Mouse (Mus musculus) CH12.LX (cell line): ENCODE results near the gene Wasf3. TPM values are rescaled to one million over a fixed set of nuclear protein-coding genes. Genes with fewer than 3 reads are reported as not detected.
A peak's percentile ranks its signal among the peaks of the same experiment; 100 is the strongest.

ENCODE experiments used
- DNase-seq: peaks from one replicate; pipeline ENCODE4 v3.0.0-alpha.2; 2013; ENCODE audit errors: extremely low read depth
- H3K27ac ChIP-seq: 2 replicates; pipeline ENCODE4 v1.5.1; 2012; ENCODE audit warnings: low read depth, mild to moderate bottlenecking, control low read depth, moderate library complexity; ENCODE audit not compliant: insufficient read depth
- H3K27me3 ChIP-seq: replicated peaks from 2 replicates; pipeline ENCODE3; 2012; ENCODE audit warnings: inconsistent platforms
- H3K36me3 ChIP-seq, 2 experiments: replicated peaks in 1 of 2; 2 replicates each; pipeline versions ENCODE3 to v1.6.1; 2012; ENCODE audit warnings: inconsistent platforms in 1 of 2, low read length in 1 of 2, mild to moderate bottlenecking in 1 of 2, mixed read lengths in 1 of 2, moderate library complexity in 1 of 2; ENCODE audit not compliant: control insufficient read depth in 1 of 2, insufficient read depth in 1 of 2
- H3K4me1 ChIP-seq, 2 experiments: 2 replicates each; pipeline ENCODE4 v1.6.1; 2012; ENCODE audit warnings: inconsistent platforms in 1 of 2, moderate library complexity in 1 of 2; ENCODE audit not compliant: insufficient read depth in 2 of 2, control insufficient read depth in 1 of 2
- H3K4me2 ChIP-seq: 2 replicates; pipeline ENCODE4 v1.6.1; 2012; ENCODE audit warnings: low read depth, mild to moderate bottlenecking, control low read depth; ENCODE audit not compliant: poor library complexity, insufficient read depth, severe bottlenecking
- H3K4me3 ChIP-seq, 3 experiments: fragments of 150-350 bp in 1 of 3; sonication (generic) in 1 of 3; replicated peaks in 1 of 3; 2 replicates each; pipeline versions ENCODE3 to v1.5.1; 2011 to 2012; ENCODE audit warnings: low read depth in 2 of 3, low read length in 2 of 3, mild to moderate bottlenecking in 2 of 3, moderate library complexity in 2 of 3, control low read depth in 1 of 3, improper control_type of control experiment in 1 of 3, inconsistent platforms in 1 of 3, mixed read lengths in 1 of 3; ENCODE audit not compliant: poor library complexity in 1 of 3
- H3K79me2 ChIP-seq: replicated peaks from 2 replicates; pipeline ENCODE4 v1.6.1; 2012; ENCODE audit warnings: mild to moderate bottlenecking, moderate library complexity; ENCODE audit not compliant: control insufficient read depth, poor library complexity, insufficient read depth, severe bottlenecking; ENCODE audit errors: extremely low read depth
- H3K9ac ChIP-seq: 2 replicates; pipeline ENCODE4 v1.6.1; 2012; ENCODE audit warnings: low read depth, mild to moderate bottlenecking, control low read depth, moderate library complexity; ENCODE audit not compliant: insufficient read depth
- H3K9me3 ChIP-seq: replicated peaks from 2 replicates; pipeline ENCODE3; 2012; ENCODE audit warnings: low read length, inconsistent platforms, mixed read lengths
- BHLHE40 ChIP-seq: IDR thresholded peaks from 2 replicates; pipeline ENCODE4 v1.6.1; 2011; ENCODE audit warnings: mild to moderate bottlenecking, low read depth, low read length, improper control_type of control experiment
- CHD2 ChIP-seq: IDR thresholded peaks from 2 replicates; pipeline ENCODE4 v1.6.1; 2011; ENCODE audit warnings: low read length, improper control_type of control experiment
- CTCF ChIP-seq, 2 experiments: IDR thresholded peaks in 1 of 2; conservative IDR thresholded peaks in 1 of 2; 2 replicates each; pipeline ENCODE4 v1.5.1; 2011 to 2012; ENCODE audit warnings: low read depth in 2 of 2, low read length in 2 of 2, improper control_type of control experiment in 1 of 2, inconsistent platforms in 1 of 2, mild to moderate bottlenecking in 1 of 2, moderate library complexity in 1 of 2
- EP300 ChIP-seq: IDR thresholded peaks from 2 replicates; pipeline ENCODE4 v1.6.1; 2011; ENCODE audit warnings: low read length, improper control_type of control experiment
- ETS1 ChIP-seq: conservative IDR thresholded peaks from 2 replicates; pipeline ENCODE4 v1.6.1; 2012; ENCODE audit warnings: low read depth, mild to moderate bottlenecking, inconsistent platforms, low read length, improper control_type of control experiment, moderate library complexity
- GABPA ChIP-seq: IDR thresholded peaks from 2 replicates; pipeline ENCODE4 v1.6.1; 2012; ENCODE audit warnings: low read depth, low read length, improper control_type of control experiment, inconsistent platforms; ENCODE audit not compliant: insufficient replicate concordance
- JUND ChIP-seq: conservative IDR thresholded peaks from 2 replicates; pipeline ENCODE4 v1.6.1; 2011; ENCODE audit warnings: low read depth, low read length, improper control_type of control experiment
- KAT2A ChIP-seq: IDR thresholded peaks from 2 replicates; pipeline ENCODE4 v1.6.1; 2012; ENCODE audit warnings: low read length, improper control_type of control experiment, inconsistent platforms; ENCODE audit not compliant: insufficient replicate concordance
- MAX ChIP-seq: IDR thresholded peaks from 2 replicates; pipeline ENCODE4 v1.6.1; 2011; ENCODE audit warnings: low read length, improper control_type of control experiment
- MAZ ChIP-seq: IDR thresholded peaks from 2 replicates; pipeline ENCODE4 v1.6.1; 2012; ENCODE audit warnings: low read depth, mild to moderate bottlenecking, inconsistent platforms, low read length, improper control_type of control experiment, moderate library complexity
- MEF2A ChIP-seq: IDR thresholded peaks from 2 replicates; pipeline ENCODE4 v1.6.1; 2014; ENCODE audit warnings: low read depth, mild to moderate bottlenecking, inconsistent platforms, low read length, improper control_type of control experiment, borderline replicate concordance
- MXI1 ChIP-seq: IDR thresholded peaks from 2 replicates; pipeline ENCODE4 v1.6.1; 2011; ENCODE audit warnings: mild to moderate bottlenecking, low read depth, low read length, improper control_type of control experiment
- MYC ChIP-seq: IDR thresholded peaks from 2 replicates; pipeline ENCODE4 v1.6.1; 2011; ENCODE audit warnings: low read depth, mild to moderate bottlenecking, improper control_type of control experiment, low read length
- POLR2AphosphoS2 ChIP-seq: IDR thresholded peaks from 2 replicates; pipeline ENCODE4 v1.6.1; 2011; ENCODE audit warnings: low read depth, low read length, improper control_type of control experiment
- RAD21 ChIP-seq: IDR thresholded peaks from 2 replicates; pipeline ENCODE4 v1.6.1; 2011; ENCODE audit warnings: low read depth, mild to moderate bottlenecking, low read length, improper control_type of control experiment, moderate library complexity
- SIN3A ChIP-seq: IDR thresholded peaks from 2 replicates; pipeline ENCODE4 v1.6.1; 2012; ENCODE audit warnings: low read length, improper control_type of control experiment, inconsistent platforms
- TBP ChIP-seq: conservative IDR thresholded peaks from 2 replicates; pipeline ENCODE4 v1.6.1; 2011; ENCODE audit warnings: low read depth, low read length, improper control_type of control experiment
- TCF12 ChIP-seq: IDR thresholded peaks from 2 replicates; pipeline ENCODE4 v1.6.1; 2014; ENCODE audit warnings: low read depth, mild to moderate bottlenecking, inconsistent platforms, low read length, improper control_type of control experiment
- UBTF ChIP-seq: IDR thresholded peaks from 2 replicates; pipeline ENCODE4 v1.6.1; 2012; ENCODE audit warnings: low read depth, mild to moderate bottlenecking, inconsistent platforms, low read length, improper control_type of control experiment, moderate library complexity
- ZNF384 ChIP-seq: IDR thresholded peaks from 2 replicates; pipeline ENCODE4 v1.6.1; 2012; ENCODE audit warnings: low read depth, low read length, improper control_type of control experiment, inconsistent platforms
- dilution Hi-C: fragments of 300-500 bp; cut with MboI; formaldehyde crosslinking; loops from 2 replicates; pipeline ENCODE4 v1.14.3; 2020; ENCODE audit warnings: low sequenced_read_pairs; ENCODE audit not compliant: extremely low pct_unique_long_range_greater_than_20kb, extremely low pct_ligation_motif_present
- in situ Hi-C: fragments of 300-500 bp; cut with MboI; formaldehyde crosslinking; loops from 3 replicates; pipeline ENCODE4 v1.14.3; 2019; ENCODE audit warnings: low sequenced_read_pairs, low pct_ligation_motif_present, low pct_unique_long_range_greater_than_20kb, mixed read lengths
- polyA plus RNA-seq: library from polyadenylated mRNA; unstranded; fragments of >175 nt; gene quantifications from 2 replicates; pipeline ENCODE4 v1.2.1, GENCODE M21; 2012; ENCODE audit warnings: low read depth; ENCODE audit not compliant: insufficient read length
- total RNA-seq, 2 experiments: library from RNA; depleted of rRNA; stranded (reverse); fragments of 300-350 nt in 1 of 2; fragments of >200 nt in 1 of 2; gene quantifications; 2 replicates each; pipeline ENCODE4 v1.2.3; 2012 to 2014

Gene Wasf3
- total and polyA plus RNA-seq, 3 experiments: not detected

DNA sequence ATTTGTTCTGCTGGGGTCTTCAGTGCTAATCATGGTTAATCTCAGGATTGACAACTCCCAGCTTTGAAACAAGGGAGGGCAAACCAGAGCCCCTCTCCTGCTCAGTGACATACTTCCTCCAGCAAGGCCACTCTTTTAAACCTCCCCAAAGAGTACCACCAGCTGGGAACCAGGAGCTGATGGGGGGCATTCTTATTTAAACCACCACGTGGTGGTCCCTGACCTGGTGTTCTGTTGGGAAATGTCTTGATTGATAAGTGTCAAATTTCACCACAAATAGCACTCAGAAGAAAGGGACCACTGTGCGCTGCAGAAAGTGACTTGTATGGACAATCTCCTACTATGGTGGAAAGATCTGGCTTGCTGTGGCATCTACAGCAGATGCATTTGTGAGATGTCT is 19.1 kb downstream of the Wasf3 start:
- Histone ChIP-seq H3K4me3 (no peak overlapping the region), H3K4me1 (peaks cover 0 to 2% of the 10 kb centered on the region in 2 experiments; a peak in 1 of 4 replicates), H3K79me2 (no peaks in the 10 kb centered on the region), H3K27ac (no peak overlapping the region), H3K9ac (no peak overlapping the region), H3K9me3 (peaks cover 2% of the 10 kb centered on the region), H3K36me3 (no peaks in the 10 kb centered on the region), H3K27me3 (peaks cover 27% of the 10 kb centered on the region)
- in situ Hi-C loops (no loop called here), dilution Hi-C loops (no loop called here)
- no peak for DNase-seq
- no peak for TF ChIP-seq RAD21
- no peak for TF ChIP-seq MAX
- no peak for TF ChIP-seq CHD2
- no peak for TF ChIP-seq JUND
- TF ChIP-seq CTCF (conservative IDR thresholded peaks at IDR 0.05 in 1 of 2, IDR thresholded peaks at IDR 0.05 in 1 of 2; ENCODE audit: low read depth in 2 of 2, low read length in 2 of 2): no peak
- no peak for TF ChIP-seq ETS1
- no peak for TF ChIP-seq KAT2A
- TF ChIP-seq ZNF384: no peak
- no peak for TF ChIP-seq MXI1
- TF ChIP-seq MEF2A: no peak
- TF ChIP-seq SIN3A: no peak
- TF ChIP-seq MAZ: no peak
- no peak for TF ChIP-seq MYC
- no peak for TF ChIP-seq GABPA
- TF ChIP-seq, all 38 proteins: peak for 0
- no peak overlapping the region for H3K4me2 ChIP-seq

DNA sequence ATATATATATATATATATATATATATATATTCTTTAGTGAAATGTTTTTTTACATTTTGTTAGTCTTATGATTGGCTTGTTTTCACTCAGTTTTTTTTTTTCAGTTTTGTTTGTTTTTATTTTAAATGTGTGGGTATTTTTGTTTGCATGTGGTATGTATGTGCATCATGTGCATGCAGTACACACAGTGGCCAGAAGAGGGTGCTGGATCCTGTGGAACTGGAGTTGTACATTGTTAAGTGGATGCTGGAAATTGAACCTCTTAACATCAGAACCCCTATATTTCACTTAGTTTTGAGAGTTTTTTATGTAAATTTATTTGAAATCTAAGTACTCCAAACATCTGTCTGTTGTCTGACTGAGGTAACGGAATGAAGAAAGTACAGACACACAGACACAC is 21.3 kb downstream of the Wasf3 start:
- H3K4me2 ChIP-seq: no peak overlapping the region
- no peaks in the 10 kb centered on the region for H3K36me3 ChIP-seq
- no peak overlapping the region for H3K9ac ChIP-seq
- in situ Hi-C loops (no loop called here), dilution Hi-C loops (no loop called here)
- H3K79me2 ChIP-seq: no peaks in the 10 kb centered on the region
- DNase-seq: no peak
- TF ChIP-seq UBTF: no peak
- TF ChIP-seq EP300: no peak
- TF ChIP-seq CTCF (conservative IDR thresholded peaks at IDR 0.05 in 1 of 2, IDR thresholded peaks at IDR 0.05 in 1 of 2; ENCODE audit: low read depth in 2 of 2, low read length in 2 of 2): peak; percentile 16 to 32; a peak in 3 of 4 replicates
- TF ChIP-seq MXI1: no peak
- TF ChIP-seq TBP: no peak
- TF ChIP-seq TCF12: no peak
- no peak for TF ChIP-seq BHLHE40
- TF ChIP-seq POLR2AphosphoS2: no peak
- peaks cover 40% of the 10 kb centered on the region for H3K27me3 ChIP-seq
- H3K27ac ChIP-seq: no peak overlapping the region
- no peak overlapping the region for H3K4me3 ChIP-seq
- H3K9me3 ChIP-seq: peaks cover 2% of the 10 kb centered on the region
- H3K4me1 ChIP-seq: peaks cover 8 to 13% of the 10 kb centered on the region in 2 experiments
